In genomic region chr6:89595777-89596146, GRCm38 (mm10) we compare ENCODE assay signal across 8 mouse cellular contexts. TPM values are rescaled to one million over a fixed set of nuclear protein-coding genes. Genes with fewer than 3 reads are reported as not detected.
DNase-seq lines count a peak whose midpoint lies in the region; ATAC-seq lines count a peak whose summit lies in the region.

No protein-coding gene starts in this region.

- peak overlapping the region; percentile 65; the same call in 1 of the 2 replicates for H3K4me2 ChIP-seq in kidney, embryonic 14.5 days (replicated peaks; ENCODE audit: low read depth, low read length)
- H3K4me2 ChIP-seq in midbrain, embryonic 15.5 days, result peak overlapping the region; percentile 66

- DNase-seq in kidney, adult 18-20 months, result no peak
- no peak for DNase-seq in forebrain, embryonic 10.5 days (ENCODE audit: extremely low spot score, low spot score)
- DNase-seq in left cerebral cortex, postnatal 14 days (ENCODE audit: low spot score in 2 of 2), result no peak
- no peak for DNase-seq in frontal cortex, postnatal 25 days (ENCODE audit: low spot score in 2 of 2)
- DNase-seq in cerebellum, postnatal 14 days, result no peak

- H3K36me3 ChIP-seq in kidney, embryonic 14.5 days (ENCODE audit: control insufficient read depth, insufficient read depth, low read length), result no peaks in the 10 kb centered on the region
- H3K36me3 ChIP-seq in forebrain, embryonic 10.5 days (replicated peaks), result no peaks in the 10 kb centered on the region
- no peaks in the 10 kb centered on the region for H3K36me3 ChIP-seq in midbrain, embryonic 15.5 days (replicated peaks)

- H3K9ac ChIP-seq in kidney, embryonic 14.5 days (ENCODE audit: low read depth, low read length), result no peak overlapping the region
- no peak overlapping the region for H3K9ac ChIP-seq in midbrain, embryonic 15.5 days

- peak; percentile 40; the same call in 1 of the 2 replicates for ATAC-seq in kidney, embryonic 14.5 days (ENCODE audit: low FRiP score, low TSS enrichment)
- peak; percentile 5 for ATAC-seq in inflammation-experienced regulatory T-cells, adult 6 months
- peak; percentile 69 for ATAC-seq in midbrain, embryonic 15.5 days (replicated peaks)

- no peaks in the 10 kb centered on the region for H3K27me3 ChIP-seq in kidney, embryonic 14.5 days (ENCODE audit: control insufficient read depth, insufficient read depth, low read length)
- H3K27me3 ChIP-seq in forebrain, embryonic 10.5 days (ENCODE audit: poor library complexity, severe bottlenecking), result no peaks in the 10 kb centered on the region
- no peaks in the 10 kb centered on the region for H3K27me3 ChIP-seq in midbrain, embryonic 15.5 days (replicated peaks)

- 0 out of 2 replicates have a peak, but pooled peaks cover 6% of the 10 kb centered on the region for H3K9me3 ChIP-seq in kidney, embryonic 14.5 days (ENCODE audit: control insufficient read depth, low read length)
- H3K9me3 ChIP-seq in forebrain, embryonic 10.5 days, result peaks cover 8% of the 10 kb centered on the region
- no peaks in the 10 kb centered on the region for H3K9me3 ChIP-seq in midbrain, embryonic 15.5 days

- peak overlapping the region; percentile 77; the same call in 1 of the 2 replicates for H3K4me3 ChIP-seq in kidney, embryonic 14.5 days (ENCODE audit: low read length)
- peak overlapping the region; percentile 68 for H3K4me3 ChIP-seq in forebrain, embryonic 10.5 days
- peak overlapping the region; percentile 75 for H3K4me3 ChIP-seq in midbrain, embryonic 15.5 days

- no peak overlapping the region for H3K27ac ChIP-seq in kidney, embryonic 14.5 days (ENCODE audit: low read depth, low read length)
- no peak overlapping the region for H3K27ac ChIP-seq in forebrain, embryonic 10.5 days
- no peak overlapping the region for H3K27ac ChIP-seq in midbrain, embryonic 15.5 days

- 28% methylated on average over 5 of the region's 5 CpGs for WGBS in kidney, embryonic 14.5 days
- WGBS in forebrain, embryonic 10.5 days, result 29% methylated on average over 5 of the region's 5 CpGs
- 28% methylated on average over 5 of the region's 5 CpGs for WGBS in midbrain, embryonic 15.5 days

- intact Hi-C loops in left cerebral cortex, postnatal 14 days (cut with DNase I), result no loop called here

- H3K4me1 ChIP-seq in kidney, embryonic 14.5 days (ENCODE audit: control insufficient read depth, insufficient read depth, low read length), result 0 out of 2 replicates have a peak, but pooled peaks cover 3% of the 10 kb centered on the region
- peaks cover 6% of the 10 kb centered on the region for H3K4me1 ChIP-seq in forebrain, embryonic 10.5 days
- peaks cover 10% of the 10 kb centered on the region for H3K4me1 ChIP-seq in midbrain, embryonic 15.5 days

RNA-seq across cellular contexts. Expression of gene Chchd6, which starts 0.3 kb away (rescaled TPM):
- polyA plus RNA-seq in kidney, embryonic 14.5 days (2014; fragmentation: Nextera tagmentation; extraction: Ambion mirVana), result 69.0 and 77.1 TPM in 2 replicates
- polyA plus RNA-seq in forebrain, embryonic 10.5 days (2016; fragmentation: Nextera tagmentation; extraction: Ambion mirVana), result 89.8 and 91.3 TPM in 2 replicates
- 1 to 10 TPM; 3.0 to 5.3 (median 3.6) TPM for polyA plus RNA-seq in inflammation-experienced regulatory T-cells, adult 6 months (2017; shearing (Covaris generic))
- polyA plus RNA-seq in midbrain, embryonic 15.5 days (2015; fragmentation: Nextera tagmentation; extraction: Ambion mirVana), result 173 and 185 TPM in 2 replicates
- total RNA-seq in left cerebral cortex, postnatal 14 days (2021), result 10 to 100 TPM; 86.4 to 86.6 TPM

RNA-seq across cellular contexts. Expression of gene Txnrd3, which starts 48.0 kb away (rescaled TPM):
- 16.0 and 21.0 TPM in 2 replicates for polyA plus RNA-seq in kidney, embryonic 14.5 days (2014; fragmentation: Nextera tagmentation; extraction: Ambion mirVana)
- 8.1 and 8.9 TPM in 2 replicates for polyA plus RNA-seq in forebrain, embryonic 10.5 days (2016; fragmentation: Nextera tagmentation; extraction: Ambion mirVana)
- polyA plus RNA-seq in inflammation-experienced regulatory T-cells, adult 6 months (2017; shearing (Covaris generic)), result under 1 TPM in 2 of 3 experiments, not detected in 1; 0.48 to 0.74 TPM
- 16.7 and 16.8 TPM in 2 replicates for polyA plus RNA-seq in midbrain, embryonic 15.5 days (2015; fragmentation: Nextera tagmentation; extraction: Ambion mirVana)
- 1 to 10 TPM; 4.8 to 5.2 TPM for total RNA-seq in left cerebral cortex, postnatal 14 days (2021)

Comparison
In these comparisons a context has a peak if more than half of its experiments do, and no peak if none do; other contexts are left out.
1. ATAC-seq: peak in every context shown above with its lines; median percentile 69 in midbrain, embryonic 15.5 days; 40 in kidney, embryonic 14.5 days; 5 in inflammation-experienced regulatory T-cells, adult 6 months.
2. RNA of gene Chchd6, which starts 0.3 kb away (polyA plus RNA-seq): 173 to 185 TPM in midbrain, embryonic 15.5 days, 89.8 to 91.3 TPM in forebrain, embryonic 10.5 days and 69.0 to 77.1 TPM in kidney, embryonic 14.5 days; 3.0 to 5.3 TPM in inflammation-experienced regulatory T-cells, adult 6 months; every median in the first group is over 10 times any median in the second.
3. Peak in every context shown above with its lines, with median percentiles within 50 percentile points of each other: H3K4me3 ChIP-seq.